8 mouse cellular contexts compared by ENCODE assay signal in the genomic region with DNA sequence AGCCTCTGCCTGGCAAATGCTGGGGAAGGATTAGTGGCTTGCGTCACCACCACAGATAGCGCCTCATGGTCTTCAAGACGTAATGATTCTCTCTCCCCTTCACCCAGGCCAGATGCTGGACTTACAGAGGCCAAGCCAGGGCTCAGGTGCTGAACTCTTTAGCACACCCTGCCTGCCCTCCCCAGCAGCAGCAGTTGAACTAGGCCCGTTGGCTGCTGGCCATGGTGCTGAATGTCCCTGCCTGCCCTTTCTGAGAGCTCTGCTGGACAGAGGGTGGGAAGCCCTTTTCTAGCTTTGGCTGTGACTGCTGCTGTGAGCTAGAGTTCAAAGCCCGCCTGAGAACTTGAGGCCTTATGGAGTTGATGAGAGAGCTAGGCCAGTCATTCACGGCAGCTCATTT.
DNase-seq lines count a peak whose midpoint lies in the region; ATAC-seq lines count a peak whose summit lies in the region.

No protein-coding gene starts in this region.

- no peaks in the 10 kb centered on the region for H3K4me1 ChIP-seq in liver, embryonic 11.5 days (replicated peaks; ENCODE audit: control insufficient read depth, insufficient read depth, low read length)

- no peaks in the 10 kb centered on the region for H3K27me3 ChIP-seq in liver, embryonic 11.5 days (replicated peaks; ENCODE audit: control insufficient read depth, insufficient read depth, low read length)

- H3K36me3 ChIP-seq in liver, embryonic 11.5 days (ENCODE audit: control insufficient read depth, insufficient read depth, low read length): no peaks in the 10 kb centered on the region

- peak; percentile 25; the same call in 1 of the 2 replicates for ATAC-seq in granulocyte monocyte progenitor cell, adult 5-6 weeks (replicated peaks; ENCODE audit: poor library complexity, severe bottlenecking)
- no peak for ATAC-seq in liver, embryonic 11.5 days (replicated peaks; ENCODE audit: low FRiP score)

- H3K27ac ChIP-seq in liver, embryonic 11.5 days (ENCODE audit: low read depth, low read length): no peak overlapping the region

- no peak overlapping the region for H3K4me2 ChIP-seq in liver, embryonic 11.5 days

- no peak overlapping the region for H3K9ac ChIP-seq in liver, embryonic 11.5 days (ENCODE audit: low read depth, low read length)

- H3K9me3 ChIP-seq in liver, embryonic 11.5 days (ENCODE audit: control insufficient read depth, low read length): no peaks in the 10 kb centered on the region

- peak; percentile 48 to 62 for DNase-seq in cerebellum, postnatal 10 days
- DNase-seq in cerebellum, adult 11 months: no peak
- DNase-seq in 3T3-L1 (ENCODE audit: low read depth, low spot score): peak; percentile 84
- peak; percentile 77 for DNase-seq in adrenal gland, postnatal 25 days
- DNase-seq in liver, embryonic 11.5 days (ENCODE audit: low spot score): peak; percentile 64
- peak; percentile 77 for DNase-seq in retina, embryonic 14.5 days (ENCODE audit: low spot score)
- no peak for DNase-seq in frontal cortex, adult 2 months (ENCODE audit: extremely low spot score in 1 of 2, low spot score in 1 of 2)

- no peak overlapping the region for H3K4me3 ChIP-seq in liver, embryonic 11.5 days (ENCODE audit: low read depth, low read length)

- WGBS in liver, embryonic 11.5 days: 18% methylated on average over 6 of the region's 6 CpGs

Comparison
In these comparisons a context has a peak if more than half of its experiments do, and no peak if none do; other contexts are left out.
1. DNase-seq: peak in cerebellum, postnatal 10 days (2 of 2), 3T3-L1 (single experiment), adrenal gland, postnatal 25 days (single experiment), liver, embryonic 11.5 days (single experiment) and retina, embryonic 14.5 days (single experiment); none in cerebellum, adult 11 months (single experiment) and frontal cortex, adult 2 months (0 of 2).